Mouse (Mus musculus) retina, postnatal 7 days (tissue): ENCODE results near the gene Lrrc9.

ENCODE experiments used
- DNase-seq: peaks from one replicate; pipeline ENCODE4 v3.0.0-alpha.2; 2012; ENCODE audit warnings: low read depth, low spot score

Lrrc9 gene

DNA sequence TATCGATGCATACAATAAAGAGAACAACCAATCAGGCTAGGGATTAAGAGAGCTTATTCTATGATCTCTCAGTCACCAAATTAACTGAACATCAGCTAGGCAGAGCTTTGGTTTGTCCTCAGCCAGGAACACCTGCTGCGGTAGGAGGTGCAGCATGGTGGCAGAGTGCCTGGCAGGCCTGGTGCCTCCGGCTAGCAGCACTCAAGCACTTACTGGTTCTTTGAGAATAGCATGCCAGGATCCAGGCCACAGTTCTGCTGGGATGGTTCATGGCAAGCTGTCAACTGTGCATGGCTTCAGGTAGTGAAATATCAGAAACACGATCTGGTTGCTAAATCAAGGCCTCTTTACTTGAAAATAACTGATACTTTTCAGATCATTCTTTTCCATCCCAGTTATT is 26.1 kb downstream of the Lrrc9 start:
- DNase-seq, result no peak

DNA sequence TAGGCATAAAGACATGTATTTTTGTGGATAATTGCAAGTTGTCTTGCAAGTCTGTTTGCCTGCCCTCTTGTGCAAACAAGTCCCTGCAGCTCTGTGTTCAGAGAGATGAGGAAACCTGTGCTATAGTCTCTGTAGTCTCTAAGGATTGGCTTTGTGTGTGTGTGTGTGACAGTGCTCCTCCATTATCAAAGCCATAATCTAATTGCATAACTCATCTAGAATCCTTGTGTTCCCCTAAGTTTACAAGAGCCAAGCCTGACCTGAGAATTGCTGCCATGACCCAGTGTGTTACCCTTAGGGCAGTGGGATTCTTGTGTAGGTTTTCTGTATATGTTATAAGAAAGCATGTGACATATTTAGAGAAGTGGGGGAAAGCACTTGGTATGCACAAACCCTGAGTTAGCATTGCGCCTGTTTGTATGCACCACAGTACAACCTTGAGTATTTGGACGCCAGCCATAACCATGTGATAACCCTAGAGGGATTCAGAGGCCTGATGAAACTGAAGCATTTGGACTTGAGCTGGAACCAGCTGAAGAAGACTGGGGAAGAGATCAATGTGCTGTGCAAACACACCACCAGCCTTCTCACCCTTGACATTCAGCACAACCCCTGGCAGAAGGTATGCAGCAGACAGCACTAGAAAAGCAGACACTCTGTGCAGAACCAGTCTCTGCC is 35.2 kb downstream of the Lrrc9 start:
- no peak for DNase-seq

DNA sequence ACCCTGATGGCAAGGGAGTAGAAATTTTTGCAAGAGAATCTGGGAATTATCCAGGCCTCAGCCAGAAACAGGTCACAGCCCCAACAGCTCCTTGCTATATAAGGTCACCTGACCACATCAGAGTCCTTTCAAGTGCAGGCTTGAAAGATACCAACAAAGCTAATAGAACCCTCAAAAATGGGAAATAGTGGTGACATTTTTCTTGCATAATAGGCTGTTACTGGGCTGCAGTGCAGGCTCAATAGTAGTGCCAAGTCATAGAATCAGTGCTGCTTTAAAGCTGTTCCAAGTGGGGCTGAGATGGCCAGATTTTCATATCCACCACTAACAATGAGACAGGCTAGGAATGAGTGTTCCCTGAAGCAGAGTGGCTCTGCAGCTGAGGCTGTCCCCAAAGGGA is 40.6 kb downstream of the Lrrc9 start:
- DNase-seq, result no peak

DNA sequence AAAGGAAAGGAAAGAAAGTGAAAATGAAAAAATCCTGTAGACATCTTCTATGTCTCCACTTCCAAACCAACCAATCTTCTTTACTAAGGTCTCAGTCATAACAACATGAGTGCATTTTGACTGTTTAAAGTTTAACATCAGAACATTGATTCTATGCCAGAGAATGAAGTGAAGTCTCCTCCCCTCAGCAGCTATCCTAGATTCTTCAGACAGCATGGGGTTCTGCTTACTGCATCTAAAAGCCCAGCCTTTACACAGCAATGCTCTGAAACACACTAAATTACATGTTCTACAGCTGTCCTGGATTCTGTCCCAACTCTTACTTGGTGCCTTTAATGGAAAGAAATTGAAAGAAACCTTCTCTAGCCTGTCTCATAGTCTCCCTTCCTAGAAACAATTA is 43.2 kb downstream of the Lrrc9 start:
- no peak for DNase-seq

DNA sequence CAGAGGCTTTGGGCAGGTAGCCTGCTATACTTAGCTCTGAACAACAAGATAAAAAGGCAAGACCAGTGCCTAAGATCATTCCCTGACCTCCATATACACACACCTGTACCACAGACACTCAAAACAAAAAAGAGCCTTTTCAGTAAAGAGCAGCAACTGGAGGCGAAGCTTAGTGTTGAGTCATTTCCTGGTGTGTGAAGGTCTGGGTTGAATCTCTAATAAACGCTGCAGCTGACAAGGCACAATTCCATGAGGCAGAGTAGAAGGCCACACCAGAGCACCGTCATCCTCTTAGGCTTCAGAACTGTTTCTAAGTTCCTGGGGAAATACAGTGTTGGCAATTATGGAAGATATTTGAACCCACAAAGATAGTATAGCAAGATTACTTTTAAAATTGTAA is 45.8 kb downstream of the Lrrc9 start:
- no peak for DNase-seq

DNA sequence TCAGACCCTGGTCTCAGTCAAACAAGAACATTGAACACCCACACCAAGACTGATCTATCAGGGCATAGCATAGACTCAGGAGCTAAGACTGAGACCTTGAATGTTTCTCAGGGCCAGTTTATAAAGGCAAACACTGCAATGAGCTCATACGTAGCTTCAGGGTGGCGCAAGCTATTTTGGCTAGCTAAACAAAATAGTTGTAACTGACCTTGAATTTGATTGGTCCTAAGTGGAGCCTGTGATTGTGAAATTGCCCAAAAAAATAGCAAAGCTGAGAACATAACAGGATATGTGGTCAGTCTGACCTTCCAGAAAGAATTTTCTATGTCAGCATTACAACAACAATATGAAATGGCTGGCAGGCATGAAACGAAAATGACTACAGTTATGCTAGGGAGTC is 48.3 kb downstream of the Lrrc9 start:
- DNase-seq, result no peak

DNA sequence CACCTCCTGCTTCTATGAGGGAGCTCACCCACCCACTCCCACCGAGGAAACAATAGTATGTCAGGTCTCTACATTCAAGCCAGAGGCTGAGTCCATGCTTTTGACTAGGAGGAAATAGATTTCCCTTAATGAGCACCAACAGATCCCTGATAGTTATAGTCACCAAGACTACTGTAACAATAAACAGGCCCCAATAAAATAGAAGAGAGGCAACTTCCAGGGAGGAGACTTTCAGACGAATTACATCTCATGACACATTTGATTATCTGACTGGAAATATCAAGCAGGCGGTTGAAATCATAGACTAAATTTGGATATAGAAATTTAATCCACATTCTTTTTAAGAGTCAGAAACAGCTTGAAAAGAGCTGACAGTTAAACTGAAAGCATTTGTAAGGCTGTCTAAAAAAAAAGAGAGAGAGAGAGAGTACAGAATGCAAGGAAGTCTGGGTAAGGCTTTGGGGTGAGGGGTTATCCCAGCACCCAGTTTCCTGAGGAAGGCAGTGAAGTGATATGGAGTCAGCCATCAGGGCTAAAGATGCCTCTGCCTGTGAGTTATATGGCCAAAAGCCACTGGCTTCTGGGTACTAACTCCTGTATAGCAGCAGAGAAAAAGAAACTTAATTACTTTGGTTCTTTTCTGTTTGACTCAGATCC is 49.5 kb downstream of the Lrrc9 start:
- no peak for DNase-seq

DNA sequence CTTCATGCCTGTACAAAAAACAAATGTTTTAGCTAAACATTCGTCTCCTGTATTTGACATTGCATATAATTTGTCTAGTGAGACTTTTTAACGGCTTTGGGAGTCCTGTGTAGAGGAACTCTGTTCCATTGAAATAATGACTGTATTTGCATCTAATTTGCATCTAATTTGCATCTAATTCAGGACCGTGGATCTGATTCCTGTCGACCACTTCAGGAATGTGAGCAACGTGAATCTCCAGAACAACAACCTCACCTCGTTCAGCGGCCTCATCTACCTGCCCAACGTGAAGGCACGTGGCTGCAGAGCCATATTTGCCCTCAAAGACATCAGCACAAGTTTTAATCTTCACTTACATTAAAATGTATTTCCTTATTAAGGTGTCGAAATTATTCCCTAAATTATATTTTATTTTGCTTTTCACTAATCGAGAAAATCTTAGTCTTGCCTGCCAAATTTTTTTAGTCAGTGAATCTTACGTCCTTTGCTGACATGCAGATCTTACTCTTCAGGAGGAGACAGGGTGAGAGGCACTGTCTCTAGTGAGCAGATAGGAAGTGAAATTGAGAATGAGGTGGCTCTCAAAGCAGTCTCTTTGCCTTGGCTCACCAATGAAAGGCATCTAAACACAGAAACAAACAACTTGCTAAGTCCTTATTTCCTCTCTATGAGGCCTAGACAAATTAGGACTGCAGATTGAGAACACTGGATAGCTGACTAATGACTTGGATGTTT is 55.4 kb downstream of the Lrrc9 start:
- no peak for DNase-seq

DNA sequence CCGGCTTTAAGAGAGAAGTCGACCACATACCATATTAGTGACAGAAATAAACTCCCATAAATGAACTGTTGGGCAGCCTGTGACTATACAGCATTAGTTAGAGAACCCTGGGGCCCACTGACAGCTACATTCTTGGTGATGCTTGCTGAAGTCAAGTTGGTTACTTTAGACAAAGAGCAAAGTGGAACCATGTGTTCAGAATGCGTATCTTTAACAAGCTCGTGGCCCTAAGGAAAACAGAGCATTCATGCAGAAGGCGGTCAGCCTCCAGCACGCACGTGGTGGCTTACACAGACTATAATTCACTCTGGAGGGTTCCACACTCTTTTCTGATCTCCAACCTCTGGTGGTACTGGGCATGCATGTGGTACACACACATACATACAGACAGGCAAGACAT is 67.9 kb downstream of the Lrrc9 start:
- no peak for DNase-seq

DNA sequence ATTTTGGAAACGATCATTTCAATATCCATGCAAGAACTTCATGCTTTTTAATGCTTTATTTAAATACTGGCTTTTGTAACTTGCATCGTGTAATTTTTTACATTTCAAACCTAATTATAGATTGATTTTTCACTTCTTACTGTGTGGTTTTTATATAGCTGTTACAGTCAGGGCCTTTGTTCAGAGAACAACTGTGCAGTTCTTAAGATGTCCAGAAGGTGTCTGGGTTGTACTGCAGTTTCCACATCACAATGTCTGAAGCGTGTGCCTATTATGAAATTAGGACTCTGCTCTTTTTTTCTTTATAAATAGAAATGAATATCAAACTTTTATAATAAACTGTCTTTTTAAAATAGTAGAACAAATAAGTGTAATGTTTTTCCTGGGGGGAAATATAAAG is 73.8 kb downstream of the Lrrc9 start:
- DNase-seq, result no peak

DNA sequence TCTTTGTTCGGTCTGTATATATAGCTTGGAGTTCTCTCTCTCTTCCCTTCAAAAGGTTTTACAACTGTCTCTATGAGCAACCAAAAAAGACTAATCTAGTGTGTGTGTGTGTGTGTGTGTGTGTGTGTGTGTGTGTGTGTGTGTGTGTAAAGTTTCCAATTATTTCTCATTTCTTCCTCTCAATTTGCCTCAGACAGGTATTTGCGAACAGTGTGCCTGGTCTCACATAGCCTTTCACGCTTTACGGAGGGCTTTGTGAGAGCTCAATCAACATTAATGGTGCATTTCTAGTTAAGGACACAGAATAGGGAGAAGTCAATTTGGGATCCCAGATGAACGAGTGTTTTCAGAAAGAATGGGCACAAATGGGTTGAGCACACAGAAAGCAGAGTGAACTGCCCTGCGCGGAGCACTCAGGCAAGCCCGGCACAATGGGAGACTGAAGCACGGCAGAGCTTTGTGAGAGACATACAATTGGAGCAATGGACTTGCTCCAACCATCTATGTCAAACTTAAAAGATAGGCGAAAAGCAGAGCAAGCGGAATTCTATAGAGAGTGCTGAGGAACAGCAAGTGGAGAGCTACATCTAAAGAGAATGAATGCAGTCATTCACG is 76.6 kb downstream of the Lrrc9 start:
- DNase-seq, result no peak

DNA sequence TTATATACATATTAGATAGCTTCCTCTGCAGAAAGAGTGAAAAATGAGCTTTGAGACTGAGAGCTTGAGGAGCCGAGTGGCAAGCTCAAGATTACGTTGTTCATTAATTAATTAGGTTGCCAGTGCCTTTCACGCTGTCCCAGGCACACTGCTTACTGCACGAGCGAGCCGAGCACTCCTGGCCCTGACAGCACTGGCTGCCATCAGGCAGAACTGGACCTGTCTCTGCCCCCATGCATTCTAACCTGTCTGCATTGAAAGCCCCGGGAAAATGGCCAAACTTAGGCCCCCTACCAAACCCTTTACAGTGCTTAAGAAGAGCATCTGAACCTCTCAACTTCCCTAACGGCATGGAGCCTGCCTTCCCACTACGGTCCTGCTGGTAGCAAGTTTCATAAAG is 77.7 kb downstream of the Lrrc9 start:
- DNase-seq, result no peak

DNA sequence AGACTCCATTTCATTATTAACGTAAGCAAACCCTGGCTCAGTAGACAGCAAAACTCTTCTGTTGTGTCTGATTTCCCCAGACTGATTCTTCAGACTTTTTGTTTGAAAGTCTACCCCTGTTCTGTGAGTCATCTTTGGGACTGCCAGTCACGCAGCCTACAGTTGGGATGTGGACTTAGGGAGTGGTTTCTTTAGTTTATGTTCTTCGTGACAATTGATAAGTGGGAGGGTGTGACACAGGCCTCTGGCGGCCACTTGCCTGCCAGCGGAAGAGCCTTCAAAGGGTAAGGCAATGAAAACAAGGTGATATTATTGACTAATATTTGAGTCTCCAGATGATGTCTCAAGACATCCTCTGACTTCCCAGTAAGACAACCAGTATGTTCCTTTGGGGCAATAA is 78.2 kb downstream of the Lrrc9 start:
- no peak for DNase-seq

DNA sequence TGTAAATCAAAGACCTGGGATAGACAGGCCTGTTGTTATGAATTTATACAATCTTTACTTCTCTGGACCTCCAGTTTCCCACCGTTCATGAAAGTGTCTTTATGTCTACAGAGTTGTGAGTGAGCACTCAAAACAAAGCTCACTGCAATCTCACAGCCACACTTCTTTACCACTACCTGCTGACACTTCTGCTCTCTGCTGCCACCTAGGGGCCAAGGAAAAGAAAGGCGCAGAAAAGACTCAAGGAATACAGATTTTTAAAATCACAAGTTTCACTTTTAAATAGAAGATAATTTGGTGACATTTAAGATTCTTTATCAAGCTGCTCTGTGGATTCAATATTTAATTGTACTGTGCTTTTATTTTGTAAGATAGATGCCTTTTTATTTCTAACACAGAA is 79.0 kb downstream of the Lrrc9 start:
- peak; percentile 51 for DNase-seq

DNA sequence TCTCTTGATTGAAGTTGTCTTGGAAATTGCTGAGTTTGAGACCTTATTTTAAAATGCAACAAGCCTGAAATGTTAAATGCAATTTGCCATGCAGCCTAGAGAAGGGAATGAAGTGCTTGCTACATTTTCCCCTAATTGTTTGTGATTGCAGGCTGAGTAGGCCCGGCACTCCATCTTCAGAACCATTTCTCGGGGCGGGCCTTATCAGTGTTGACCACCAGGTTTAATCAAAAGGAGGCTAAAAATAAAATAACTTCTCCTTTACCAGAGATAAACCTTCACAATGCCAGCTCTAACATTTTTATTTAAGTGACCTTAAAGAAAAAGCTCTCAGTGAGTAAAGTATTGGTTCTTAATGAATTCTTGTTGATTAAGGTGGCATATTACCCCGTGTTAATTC is 83.9 kb downstream of the Lrrc9 start:
- no peak for DNase-seq

DNA sequence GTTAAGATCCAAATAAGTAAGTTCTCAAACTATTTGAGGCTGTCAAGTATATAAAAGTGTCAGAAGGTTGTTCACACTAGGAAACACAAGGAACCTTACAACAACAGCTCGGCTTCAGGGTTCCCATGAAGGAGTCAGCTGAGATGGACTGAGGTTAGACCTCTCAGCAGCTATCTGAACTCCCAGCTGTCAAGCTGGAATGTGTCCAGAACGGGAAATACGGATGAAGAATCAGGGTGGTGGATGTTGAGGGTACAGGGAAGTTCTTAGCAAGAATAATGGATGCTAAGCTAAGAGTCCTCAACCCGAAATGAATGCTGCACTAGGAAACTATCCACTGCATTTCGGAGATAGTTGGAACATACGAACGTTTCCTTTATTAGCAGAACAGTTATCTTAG is 90.6 kb downstream of the Lrrc9 start:
- no peak for DNase-seq

DNA sequence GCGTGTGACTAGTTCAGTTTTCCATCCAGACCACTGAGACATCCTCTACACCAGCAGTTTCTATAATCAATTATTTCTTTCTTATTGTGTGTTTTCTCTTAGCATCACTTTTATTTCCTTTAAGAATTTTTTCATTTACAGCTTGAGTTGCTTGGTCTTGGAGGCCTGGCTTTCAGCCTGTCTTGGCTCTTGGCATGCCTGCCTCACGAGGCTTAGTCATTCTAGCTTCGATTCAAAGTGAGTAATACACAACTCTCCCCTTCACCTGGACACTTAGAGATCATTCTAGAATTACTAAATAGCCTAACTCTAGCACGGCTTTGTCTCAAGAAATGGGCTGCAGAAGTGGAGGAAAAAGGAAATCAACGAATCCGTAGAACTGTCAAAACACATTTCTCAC is 92.3 kb downstream of the Lrrc9 start:
- DNase-seq, result no peak

DNA sequence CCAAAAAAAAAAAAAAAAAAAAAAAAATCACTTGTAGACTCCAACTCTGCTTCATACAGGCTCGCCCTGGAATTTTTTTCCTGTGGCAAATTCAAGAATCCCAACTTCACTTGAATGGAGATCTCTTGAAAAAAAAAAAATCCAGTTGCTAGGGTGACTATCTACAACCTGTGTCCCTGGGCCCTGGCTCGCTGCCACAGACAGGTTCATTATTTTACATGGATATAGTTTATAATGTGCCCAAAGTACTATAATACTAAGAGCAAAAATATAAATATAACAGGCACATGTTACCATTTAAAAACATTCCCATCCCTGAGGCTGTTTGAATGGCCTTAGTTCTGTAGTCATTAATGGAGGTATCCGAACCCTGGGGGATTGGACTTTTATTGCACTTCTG is 93.9 kb downstream of the Lrrc9 start:
- DNase-seq, result no peak

DNA sequence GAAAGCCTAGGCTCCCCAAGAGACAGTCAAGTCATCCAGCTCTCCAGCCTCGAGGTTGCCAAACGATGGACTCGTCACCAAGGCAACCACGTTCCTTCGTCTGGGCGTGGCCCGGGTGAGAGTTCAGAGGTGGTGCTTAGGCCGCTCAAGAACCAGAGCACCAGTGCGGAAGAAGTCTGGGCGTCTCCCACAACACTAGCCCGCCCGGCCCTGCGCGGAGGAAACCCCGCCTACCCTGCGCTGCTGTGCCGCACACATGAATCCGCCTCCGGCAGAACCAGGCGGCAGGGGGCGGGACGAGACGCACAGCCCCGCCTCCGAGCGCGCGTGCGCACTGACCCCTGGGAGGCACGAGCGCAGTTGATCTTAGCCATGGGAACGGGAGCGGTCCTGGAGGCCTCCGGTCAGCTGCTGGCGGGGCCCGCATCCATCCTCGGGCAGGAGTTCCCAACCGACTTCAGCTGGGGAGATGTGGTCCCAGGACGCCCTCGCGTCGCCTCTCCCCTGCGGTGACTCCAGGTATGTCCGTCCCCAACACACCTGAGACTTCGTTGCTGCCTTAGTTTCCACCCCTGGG is 94.4 kb downstream of the Lrrc9 start, which contains the start of gene Pcnx4:
Pcnx4 (plus strand) TSS at position 363 of the 577 bp plus-strand sequence.
- DNase-seq, result peak; percentile 93

DNA sequence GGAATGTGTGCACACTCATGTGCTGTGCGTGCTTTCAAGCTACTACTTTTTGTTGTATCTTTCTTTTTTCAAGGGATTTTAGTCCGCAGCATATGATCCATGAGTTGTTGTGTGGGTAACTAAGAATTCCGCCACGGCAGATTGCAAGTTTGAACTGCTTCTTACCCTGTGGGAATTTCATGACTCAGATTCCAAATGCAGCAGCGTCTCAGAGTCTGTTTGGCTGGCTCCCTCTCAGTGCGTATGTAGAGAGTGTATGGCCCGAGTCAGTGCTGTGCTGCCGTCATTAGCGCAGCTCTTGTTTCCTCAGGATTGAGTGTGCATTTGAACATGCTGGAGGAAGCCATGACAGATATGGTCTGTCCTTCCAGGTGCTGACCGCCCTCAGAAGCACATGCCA is 96.9 kb downstream of the Lrrc9 start:
- no peak for DNase-seq

DNA sequence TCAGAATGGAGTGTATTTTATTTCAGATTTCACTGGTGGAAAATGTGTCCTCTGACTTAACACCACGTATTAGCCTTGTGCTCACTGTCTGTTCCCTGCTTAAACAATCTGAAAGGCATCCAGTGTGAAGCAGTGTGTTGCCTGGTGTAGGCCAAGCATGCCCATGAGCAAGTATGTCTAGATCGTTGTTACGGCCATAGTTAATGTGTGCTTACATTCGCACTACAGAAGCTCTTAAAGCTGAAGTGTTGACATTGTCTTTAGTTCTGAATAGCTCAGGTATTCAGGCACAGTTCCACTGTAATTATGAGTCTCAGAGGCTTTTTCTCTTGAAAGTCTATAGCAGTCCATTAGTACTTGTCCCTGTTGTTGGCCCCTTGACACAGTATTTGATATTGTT is 112.7 kb downstream of the Lrrc9 start:
- no peak for DNase-seq

DNA sequence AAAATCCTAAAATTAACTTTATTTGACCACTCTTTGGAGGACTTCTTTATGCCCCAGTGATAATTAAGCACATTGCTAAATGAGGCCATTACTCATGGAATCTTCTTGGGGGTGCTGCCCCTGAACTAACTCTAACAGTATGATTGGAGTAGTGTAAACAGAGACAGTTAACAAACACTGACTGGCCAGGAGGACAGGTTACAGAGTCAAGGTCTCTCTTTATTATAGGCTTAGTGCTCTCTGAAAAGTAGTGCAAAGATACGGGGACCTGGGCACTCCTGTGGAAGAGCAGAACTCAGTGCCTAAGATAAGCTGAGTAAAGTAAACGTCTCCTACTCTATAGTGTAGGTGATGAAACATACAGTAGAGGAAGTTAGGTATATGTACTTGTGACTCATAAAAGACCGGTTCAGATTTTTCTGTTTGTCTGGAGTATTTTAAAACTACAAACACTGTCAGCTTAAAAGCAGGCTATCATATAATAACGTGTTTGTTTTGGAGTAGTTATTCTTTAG is 122.7 kb downstream of the Lrrc9 start:
- no peak for DNase-seq
